Mouse (Mus musculus) forebrain, postnatal 0 days (tissue): ENCODE data around the gene Tmprss4. TPM values are rescaled to one million over a fixed set of nuclear protein-coding genes. Genes with fewer than 3 reads are reported as not detected.

Experiments used
- ATAC-seq: fragments of 200-750 bp; cut with Nextera tagmentation; 2 replicates; pipeline ENCODE4 v1.8.0; 2017; ENCODE audit warnings: mild to moderate bottlenecking, moderate library complexity
- DNase-seq: peaks from one replicate; pipeline ENCODE4 v3.0.0-alpha.2; 2015
- H3K27ac ChIP-seq: fragments of 300-500 bp; sonication (generic); 2 replicates; pipeline ENCODE4 v1.5.1; 2014; ENCODE audit warnings: low read depth, mild to moderate bottlenecking, antibody characterized with exemption, low read length, moderate library complexity, mixed read lengths
- H3K27me3 ChIP-seq: fragments of 300-500 bp; sonication (generic); 2 replicates; pipeline ENCODE4 v1.6.1; 2014; ENCODE audit warnings: mild to moderate bottlenecking, low read length, mixed read lengths; ENCODE audit not compliant: insufficient read depth
- H3K36me3 ChIP-seq: fragments of 300-500 bp; sonication (generic); 2 replicates; pipeline ENCODE4 v1.6.1; 2014; ENCODE audit warnings: mild to moderate bottlenecking, moderate library complexity; ENCODE audit not compliant: insufficient read depth
- H3K4me1 ChIP-seq: fragments of 300-500 bp; sonication (generic); 2 replicates; pipeline ENCODE4 v1.6.1; 2014; ENCODE audit warnings: antibody characterized with exemption; ENCODE audit not compliant: insufficient read depth
- H3K4me2 ChIP-seq: fragments of 300-500 bp; sonication (generic); 2 replicates; pipeline ENCODE4 v1.6.1; 2014; ENCODE audit warnings: low read depth, mild to moderate bottlenecking, moderate library complexity
- H3K4me3 ChIP-seq: fragments of 300-500 bp; sonication (generic); 2 replicates; pipeline ENCODE4 v1.5.1; 2014; ENCODE audit warnings: low read depth, low read length, mixed read lengths
- H3K9ac ChIP-seq: fragments of 300-500 bp; sonication (generic); 2 replicates; pipeline ENCODE4 v1.6.1; 2014; ENCODE audit warnings: mild to moderate bottlenecking
- H3K9me3 ChIP-seq: fragments of 300-500 bp; sonication (generic); 2 replicates; pipeline ENCODE4 v1.6.1; 2016; ENCODE audit warnings: low read length
- CTCF ChIP-seq: sonication (generic); IDR thresholded peaks from 2 replicates; pipeline ENCODE4 v1.5.1; 2016; ENCODE audit warnings: antibody characterized with exemption, control low read depth, low read depth
- WGBS: fragments of 180-500 bp; shearing (Covaris S2); extraction: QIAGEN DNeasy Blood & Tissue Kit; methylation state at CpG from one replicate; pipeline ENCODE4 v1.1.7; 2014; 5-methylcytosine and 5-hydroxymethylcytosine counted together
- polyA plus RNA-seq: library from polyadenylated mRNA; unstranded; fragments of >200 nt; fragmentation: Nextera tagmentation; extraction: Ambion mirVana; gene quantifications from 2 replicates; pipeline ENCODE4 v1.2.1, GENCODE M21; 2015
- total RNA-seq: library from RNA; depleted of rRNA; stranded (reverse); fragments of >200 nt; gene quantifications from 2 replicates; pipeline ENCODE4 v1.2.3, GENCODE M21; 2014

Gene Tmprss4
- total and polyA plus RNA-seq, 2 experiments from 2014 or later: not detected

GRCm38 (mm10) chr9:45170150-45170549 is 33.7 kb downstream of the Tmprss4 start:
- DNase-seq: no peak
- no peak overlapping the region for H3K4me2 ChIP-seq
- WGBS: 86% methylated on average over 5 of the region's 5 CpGs
- H3K4me3 ChIP-seq: no peak overlapping the region
- H3K36me3 ChIP-seq: no peaks in the 10 kb centered on the region
- no peaks in the 10 kb centered on the region for H3K4me1 ChIP-seq
- no peak overlapping the region for H3K9ac ChIP-seq
- H3K27me3 ChIP-seq: no peaks in the 10 kb centered on the region
- no peak overlapping the region for H3K27ac ChIP-seq
- TF ChIP-seq CTCF: no peak
- no peaks in the 10 kb centered on the region for H3K9me3 ChIP-seq
- no peak for ATAC-seq

GRCm38 (mm10) chr9:45167903-45168302 is 36.0 kb downstream of the Tmprss4 start:
- TF ChIP-seq CTCF: no peak
- 72% methylated on average over 5 of the region's 5 CpGs for whole genome bisulfite sequencing
- Histone ChIP-seq H3K36me3 (no peaks in the 10 kb centered on the region), H3K4me2 (no peak overlapping the region), H3K9me3 (no peaks in the 10 kb centered on the region), H3K4me3 (no peak overlapping the region), H3K27me3 (no peaks in the 10 kb centered on the region), H3K27ac (no peak overlapping the region), H3K4me1 (no peaks in the 10 kb centered on the region), H3K9ac (no peak overlapping the region)
- ATAC-seq (no peak), DNase-seq (no peak)

GRCm38 (mm10) chr9:45153361-45153760 is 50.5 kb downstream of the Tmprss4 start:
- no peak for TF ChIP-seq CTCF
- 81% methylated on average over 7 of the region's 7 CpGs for WGBS

GRCm38 (mm10) chr9:45150933-45151332 is 53.0 kb downstream of the Tmprss4 start:
- WGBS: 57% methylated on average over 1 of the region's 1 CpGs
- H3K9me3 ChIP-seq: no peaks in the 10 kb centered on the region
- H3K4me2 ChIP-seq: no peak overlapping the region
- TF ChIP-seq CTCF: no peak
- no peaks in the 10 kb centered on the region for H3K36me3 ChIP-seq
- ATAC-seq (no peak), DNase-seq (no peak)
- H3K27ac ChIP-seq: no peak overlapping the region
- H3K4me1 ChIP-seq: no peaks in the 10 kb centered on the region
- no peak overlapping the region for H3K4me3 ChIP-seq
- H3K9ac ChIP-seq: no peak overlapping the region
- H3K27me3 ChIP-seq: peaks cover 2% of the 10 kb centered on the region; the same call in 1 of the 2 replicates

More at GRCm38 (mm10) chr9:45153361-45153760, 50.5 kb downstream of the Tmprss4 start:
- no peaks in the 10 kb centered on the region for H3K36me3 ChIP-seq
- H3K9ac ChIP-seq: no peak overlapping the region
- H3K4me3 ChIP-seq: no peak overlapping the region
- no peaks in the 10 kb centered on the region for H3K4me1 ChIP-seq
- no peaks in the 10 kb centered on the region; the same call in 1 of the 2 replicates for H3K27me3 ChIP-seq
- DNase-seq (no peak), ATAC-seq (no peak)
- H3K4me2 ChIP-seq: no peak overlapping the region
- no peak overlapping the region for H3K27ac ChIP-seq
- no peaks in the 10 kb centered on the region for H3K9me3 ChIP-seq

GRCm38 (mm10) chr9:45146267-45146597 is 57.7 kb downstream of the Tmprss4 start:
- H3K9me3 ChIP-seq: no peaks in the 10 kb centered on the region
- peak overlapping the region; percentile 32 for H3K4me3 ChIP-seq
- DNase-seq (peak; percentile 89), ATAC-seq (peak; percentile 68)
- peak overlapping the region; percentile 49; the same call in 1 of the 2 replicates for H3K9ac ChIP-seq
- WGBS: 1% methylated on average over 5 of the region's 5 CpGs
- TF ChIP-seq CTCF: peak; percentile 95
- H3K4me2 ChIP-seq: peak overlapping the region; percentile 72
- no peaks in the 10 kb centered on the region for H3K4me1 ChIP-seq
- H3K36me3 ChIP-seq: no peaks in the 10 kb centered on the region
- H3K27me3 ChIP-seq: peaks cover 37% of the 10 kb centered on the region
- no peak overlapping the region for H3K27ac ChIP-seq

- WGBS: 2% methylated on average over 27 of the region's 27 CpGs
- H3K27ac ChIP-seq: no peak overlapping the region
- DNase-seq: peak; percentile 25
- H3K36me3 ChIP-seq: no peaks in the 10 kb centered on the region
- H3K27me3 ChIP-seq: peaks cover 39% of the 10 kb centered on the region
- H3K4me3 ChIP-seq: peak overlapping the region; percentile 32
- no peaks in the 10 kb centered on the region for H3K9me3 ChIP-seq
- peak overlapping the region; percentile 72 for H3K4me2 ChIP-seq
- H3K4me1 ChIP-seq: no peaks in the 10 kb centered on the region
- ATAC-seq: peak; percentile 53
- TF ChIP-seq CTCF: peak; percentile 49
- peak overlapping the region; percentile 49 for H3K9ac ChIP-seq
These were observed 58.2 kb downstream of the Tmprss4 start for GRCm38 (mm10) chr9:45145533-45146266.

GRCm38 (mm10) chr9:45142686-45143085 is 61.2 kb downstream of the Tmprss4 start:
- Histone ChIP-seq H3K4me3 (no peak overlapping the region), H3K27me3 (peaks cover 61% of the 10 kb centered on the region), H3K27ac (no peak overlapping the region), H3K4me1 (no peaks in the 10 kb centered on the region), H3K4me2 (no peak overlapping the region), H3K36me3 (no peaks in the 10 kb centered on the region), H3K9me3 (no peaks in the 10 kb centered on the region), H3K9ac (no peak overlapping the region)
- ATAC-seq (no peak), DNase-seq (no peak)
- no peak for TF ChIP-seq CTCF
- WGBS: 62% methylated on average over 3 of the region's 3 CpGs
